Mouse (Mus musculus) small intestine, adult 2 months (tissue): ENCODE data around the gene Sdr39u1.

Experiments used
- CTCF ChIP-seq: fragments of 200-500 bp; IDR thresholded peaks from 2 replicates; pipeline ENCODE4 v1.5.1; 2012; ENCODE audit warnings: low read depth, mild to moderate bottlenecking, control low read depth, inconsistent platforms, low read length, moderate library complexity, mixed read lengths; ENCODE audit not compliant: insufficient replicate concordance, insufficient read length; ENCODE audit errors: extremely low read depth
- POLR2A ChIP-seq: fragments of 200-500 bp; IDR thresholded peaks from 2 replicates; pipeline ENCODE4 v1.6.1; 2012; ENCODE audit warnings: low read depth, mild to moderate bottlenecking, control low read depth, inconsistent platforms, low read length, moderate library complexity

DNA sequence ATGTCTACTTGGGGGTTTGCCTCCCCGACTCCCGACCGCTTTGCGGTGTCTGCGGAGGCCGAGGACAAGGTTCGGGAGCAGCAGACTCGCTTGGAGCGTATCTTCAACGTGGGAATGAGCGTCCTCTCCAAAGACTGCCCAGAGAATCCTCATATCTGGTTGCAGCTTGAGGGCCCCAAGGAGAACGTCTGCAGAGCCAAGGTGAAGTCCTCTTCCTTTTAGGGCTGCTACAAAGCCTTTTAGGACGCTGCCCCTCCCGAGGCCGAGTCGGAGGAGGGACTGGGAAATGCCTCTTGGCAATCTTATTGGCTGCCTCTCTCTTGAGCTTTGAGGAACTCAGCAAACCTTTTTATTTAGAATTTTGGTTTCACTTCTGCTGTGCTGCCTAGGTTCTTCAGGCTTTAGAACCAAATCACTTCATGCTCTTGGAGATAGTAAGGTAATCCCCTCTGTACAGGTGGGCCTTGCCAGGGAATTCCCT, 14.3 kb downstream of the Sdr39u1 start:
- TF ChIP-seq CTCF (no peak), POLR2A (peak; percentile 35; the same call in 1 of the 2 replicates)
